Mouse (Mus musculus): ENCODE data around the gene Igf2bp3. TPM values are rescaled to one million over a fixed set of nuclear protein-coding genes. Genes with fewer than 3 reads are reported as not detected.

Gene Igf2bp3
- polyA plus RNA-seq, 1 experiment from 2014 or later, result 85.5 TPM

DNA sequence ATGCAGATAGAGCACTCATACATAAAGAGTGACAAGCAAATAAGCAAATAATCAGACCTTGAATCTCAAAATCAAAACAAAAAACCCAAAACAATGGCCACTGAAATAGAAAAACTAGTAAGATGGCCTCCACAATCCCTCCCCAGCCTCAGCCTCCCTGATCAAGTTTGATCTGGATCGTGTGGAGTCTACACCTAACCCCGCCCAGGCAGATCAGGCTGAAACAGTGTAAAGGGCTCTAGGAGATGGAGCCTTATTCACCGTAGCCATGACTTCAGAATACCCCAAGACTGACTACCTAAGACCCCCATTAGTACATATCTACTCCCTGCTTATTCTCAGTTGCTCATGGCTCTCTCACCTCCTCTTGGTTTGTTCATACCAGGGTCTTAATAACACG is 41.1 kb downstream of the Igf2bp3 start:
- no peak overlapping the region for H3K9ac ChIP-seq (replicated peaks; ENCODE audit: low read depth, low read length)
- no peak overlapping the region for H3K4me3 ChIP-seq (ENCODE audit: low read depth, low read length)
- no peak overlapping the region for H3K27ac ChIP-seq (ENCODE audit: low read length)
- no peaks in the 10 kb centered on the region for H3K36me3 ChIP-seq (ENCODE audit: control insufficient read depth, insufficient read depth, low read length)
- ATAC-seq (ENCODE audit: insufficient number of reproducible peaks, insufficient read depth, low FRiP score, low read depth), result peak; percentile 49; the same call in 1 of the 2 replicates
- WGBS, result 58% methylated on average over 4 of the region's 4 CpGs
- no peaks in the 10 kb centered on the region for H3K27me3 ChIP-seq (ENCODE audit: control insufficient read depth, insufficient read depth, low read length)
- H3K9me3 ChIP-seq (ENCODE audit: control insufficient read depth, low read depth, low read length), result no peaks in the 10 kb centered on the region
- peaks cover 11% of the 10 kb centered on the region for H3K4me1 ChIP-seq (ENCODE audit: control insufficient read depth, insufficient read depth, low read length)
- no peak overlapping the region for H3K4me2 ChIP-seq (replicated peaks; ENCODE audit: low read depth, low read length)

- H3K36me3 ChIP-seq (ENCODE audit: control insufficient read depth, insufficient read depth, low read length), result no peaks in the 10 kb centered on the region
- H3K4me2 ChIP-seq (replicated peaks; ENCODE audit: low read depth, low read length), result no peak overlapping the region
- H3K9ac ChIP-seq (replicated peaks; ENCODE audit: low read depth, low read length), result no peak overlapping the region
- ATAC-seq (ENCODE audit: insufficient number of reproducible peaks, insufficient read depth, low FRiP score, low read depth), result no peak
- H3K4me3 ChIP-seq (ENCODE audit: low read depth, low read length), result no peak overlapping the region
- 85% methylated on average over 7 of the region's 7 CpGs for WGBS
- H3K4me1 ChIP-seq (ENCODE audit: control insufficient read depth, insufficient read depth, low read length), result peaks cover 11% of the 10 kb centered on the region
- no peaks in the 10 kb centered on the region for H3K9me3 ChIP-seq (ENCODE audit: control insufficient read depth, low read depth, low read length)
- H3K27ac ChIP-seq (ENCODE audit: low read length), result no peak overlapping the region
- H3K27me3 ChIP-seq (ENCODE audit: control insufficient read depth, insufficient read depth, low read length), result no peaks in the 10 kb centered on the region
These were observed 41.5 kb downstream of the Igf2bp3 start for GRCm38 (mm10) chr6:49173265-49173664.

GRCm38 (mm10) chr6:49171216-49171615 is 43.5 kb downstream of the Igf2bp3 start:
- Histone ChIP-seq H3K27ac (ENCODE audit: low read length) (no peak overlapping the region), H3K9me3 (ENCODE audit: control insufficient read depth, low read depth, low read length) (no peaks in the 10 kb centered on the region), H3K36me3 (ENCODE audit: control insufficient read depth, insufficient read depth, low read length) (no peaks in the 10 kb centered on the region; the same call in 1 of the 2 replicates), H3K9ac (replicated peaks; ENCODE audit: low read depth, low read length) (no peak overlapping the region), H3K4me3 (ENCODE audit: low read depth, low read length) (no peak overlapping the region), H3K4me1 (ENCODE audit: control insufficient read depth, insufficient read depth, low read length) (peaks cover 11% of the 10 kb centered on the region), H3K27me3 (ENCODE audit: control insufficient read depth, insufficient read depth, low read length) (no peaks in the 10 kb centered on the region), H3K4me2 (replicated peaks; ENCODE audit: low read depth, low read length) (no peak overlapping the region)
- 87% methylated on average over 5 of the region's 5 CpGs for WGBS
- no peak for ATAC-seq (ENCODE audit: insufficient number of reproducible peaks, insufficient read depth, low FRiP score, low read depth)

- Histone ChIP-seq H3K4me2 (replicated peaks; ENCODE audit: low read depth, low read length) (no peak overlapping the region), H3K36me3 (ENCODE audit: control insufficient read depth, insufficient read depth, low read length) (no peaks in the 10 kb centered on the region; the same call in 1 of the 2 replicates), H3K4me1 (ENCODE audit: control insufficient read depth, insufficient read depth, low read length) (peaks cover under 1% of the 10 kb centered on the region), H3K27ac (ENCODE audit: low read length) (no peak overlapping the region), H3K9ac (replicated peaks; ENCODE audit: low read depth, low read length) (no peak overlapping the region), H3K4me3 (ENCODE audit: low read depth, low read length) (no peak overlapping the region), H3K9me3 (ENCODE audit: control insufficient read depth, low read depth, low read length) (no peaks in the 10 kb centered on the region), H3K27me3 (ENCODE audit: control insufficient read depth, insufficient read depth, low read length) (no peaks in the 10 kb centered on the region)
- WGBS, result 54% methylated on average over 3 of the region's 3 CpGs
- no peak for ATAC-seq (ENCODE audit: insufficient number of reproducible peaks, insufficient read depth, low FRiP score, low read depth)
These were observed 46.1 kb downstream of the Igf2bp3 start for GRCm38 (mm10) chr6:49168648-49169047.

GRCm38 (mm10) chr6:49167406-49167805 is 47.4 kb downstream of the Igf2bp3 start:
- Histone ChIP-seq H3K9me3 (ENCODE audit: control insufficient read depth, low read depth, low read length) (no peaks in the 10 kb centered on the region), H3K4me3 (ENCODE audit: low read depth, low read length) (no peak overlapping the region), H3K27me3 (ENCODE audit: control insufficient read depth, insufficient read depth, low read length) (no peaks in the 10 kb centered on the region), H3K9ac (replicated peaks; ENCODE audit: low read depth, low read length) (no peak overlapping the region), H3K36me3 (ENCODE audit: control insufficient read depth, insufficient read depth, low read length) (no peaks in the 10 kb centered on the region; the same call in 1 of the 2 replicates), H3K4me2 (replicated peaks; ENCODE audit: low read depth, low read length) (no peak overlapping the region), H3K27ac (ENCODE audit: low read length) (no peak overlapping the region), H3K4me1 (ENCODE audit: control insufficient read depth, insufficient read depth, low read length) (no peaks in the 10 kb centered on the region)
- 68% methylated on average over 4 of the region's 4 CpGs for WGBS
- ATAC-seq (ENCODE audit: insufficient number of reproducible peaks, insufficient read depth, low FRiP score, low read depth), result no peak

GRCm38 (mm10) chr6:49166318-49166717 is 48.4 kb downstream of the Igf2bp3 start:
- Histone ChIP-seq H3K4me1 (ENCODE audit: control insufficient read depth, insufficient read depth, low read length) (no peaks in the 10 kb centered on the region), H3K27me3 (ENCODE audit: control insufficient read depth, insufficient read depth, low read length) (no peaks in the 10 kb centered on the region), H3K27ac (ENCODE audit: low read length) (no peak overlapping the region), H3K9ac (replicated peaks; ENCODE audit: low read depth, low read length) (no peak overlapping the region), H3K4me3 (ENCODE audit: low read depth, low read length) (no peak overlapping the region), H3K4me2 (replicated peaks; ENCODE audit: low read depth, low read length) (no peak overlapping the region), H3K9me3 (ENCODE audit: control insufficient read depth, low read depth, low read length) (no peaks in the 10 kb centered on the region), H3K36me3 (ENCODE audit: control insufficient read depth, insufficient read depth, low read length) (no peaks in the 10 kb centered on the region; the same call in 1 of the 2 replicates)
- WGBS, result 84% methylated on average over 8 of the region's 8 CpGs
- no peak for ATAC-seq (ENCODE audit: insufficient number of reproducible peaks, insufficient read depth, low FRiP score, low read depth)

GRCm38 (mm10) chr6:49165855-49166254 is 48.9 kb downstream of the Igf2bp3 start:
- H3K9me3 ChIP-seq (ENCODE audit: control insufficient read depth, low read depth, low read length), result no peaks in the 10 kb centered on the region
- no peaks in the 10 kb centered on the region for H3K27me3 ChIP-seq (ENCODE audit: control insufficient read depth, insufficient read depth, low read length)
- no peaks in the 10 kb centered on the region for H3K4me1 ChIP-seq (ENCODE audit: control insufficient read depth, insufficient read depth, low read length)
- H3K4me3 ChIP-seq (ENCODE audit: low read depth, low read length), result no peak overlapping the region
- WGBS, result 94% methylated on average over 6 of the region's 6 CpGs
- no peak for ATAC-seq (ENCODE audit: insufficient number of reproducible peaks, insufficient read depth, low FRiP score, low read depth)
- H3K4me2 ChIP-seq (replicated peaks; ENCODE audit: low read depth, low read length), result no peak overlapping the region
- no peaks in the 10 kb centered on the region; the same call in 1 of the 2 replicates for H3K36me3 ChIP-seq (ENCODE audit: control insufficient read depth, insufficient read depth, low read length)
- no peak overlapping the region for H3K27ac ChIP-seq (ENCODE audit: low read length)
- no peak overlapping the region for H3K9ac ChIP-seq (replicated peaks; ENCODE audit: low read depth, low read length)

- Histone ChIP-seq H3K4me1 (ENCODE audit: control insufficient read depth, insufficient read depth, low read length) (no peaks in the 10 kb centered on the region), H3K4me3 (ENCODE audit: low read depth, low read length) (no peak overlapping the region), H3K4me2 (replicated peaks; ENCODE audit: low read depth, low read length) (no peak overlapping the region), H3K9me3 (ENCODE audit: control insufficient read depth, low read depth, low read length) (no peaks in the 10 kb centered on the region), H3K27me3 (ENCODE audit: control insufficient read depth, insufficient read depth, low read length) (no peaks in the 10 kb centered on the region), H3K27ac (ENCODE audit: low read length) (no peak overlapping the region), H3K9ac (replicated peaks; ENCODE audit: low read depth, low read length) (no peak overlapping the region), H3K36me3 (ENCODE audit: control insufficient read depth, insufficient read depth, low read length) (no peaks in the 10 kb centered on the region; the same call in 1 of the 2 replicates)
- 58% methylated on average over 6 of the region's 6 CpGs for WGBS
- ATAC-seq (ENCODE audit: insufficient number of reproducible peaks, insufficient read depth, low FRiP score, low read depth), result no peak
These were observed 49.7 kb downstream of the Igf2bp3 start for GRCm38 (mm10) chr6:49165101-49165500.

DNA sequence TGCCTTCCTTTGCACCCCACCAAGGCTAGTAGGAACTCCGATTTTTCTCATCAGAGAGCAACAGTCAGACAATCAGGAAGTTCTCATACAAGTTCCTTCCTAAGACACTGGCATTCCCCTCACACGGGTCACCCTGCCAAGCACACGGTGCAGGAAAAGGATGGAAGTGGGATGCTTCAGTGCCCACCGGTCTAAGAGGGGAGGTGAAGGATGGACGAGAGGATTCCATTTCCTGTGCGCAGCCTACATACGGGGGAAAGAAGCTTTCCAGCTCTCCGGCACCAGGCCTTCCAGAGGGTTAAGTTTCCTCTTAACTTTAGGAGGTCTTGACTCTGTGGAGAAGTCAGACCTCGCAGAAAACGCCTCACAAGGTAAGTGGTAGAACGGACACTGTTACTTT is 50.1 kb downstream of the Igf2bp3 start:
- no peak overlapping the region for H3K9ac ChIP-seq (replicated peaks; ENCODE audit: low read depth, low read length)
- H3K9me3 ChIP-seq (ENCODE audit: control insufficient read depth, low read depth, low read length), result no peaks in the 10 kb centered on the region
- no peak overlapping the region for H3K4me2 ChIP-seq (replicated peaks; ENCODE audit: low read depth, low read length)
- H3K36me3 ChIP-seq (ENCODE audit: control insufficient read depth, insufficient read depth, low read length), result no peaks in the 10 kb centered on the region; the same call in 1 of the 2 replicates
- ATAC-seq (ENCODE audit: insufficient number of reproducible peaks, insufficient read depth, low FRiP score, low read depth), result no peak
- no peaks in the 10 kb centered on the region for H3K4me1 ChIP-seq (ENCODE audit: control insufficient read depth, insufficient read depth, low read length)
- 79% methylated on average over 11 of the region's 11 CpGs for WGBS
- H3K27me3 ChIP-seq (ENCODE audit: control insufficient read depth, insufficient read depth, low read length), result no peaks in the 10 kb centered on the region
- no peak overlapping the region for H3K4me3 ChIP-seq (ENCODE audit: low read depth, low read length)
- no peak overlapping the region for H3K27ac ChIP-seq (ENCODE audit: low read length)
